Mouse (Mus musculus) lung, postnatal 14 days (tissue): Measurements from ENCODE around the gene Gm49416.

Experiments
- DNase-seq: peaks from one replicate; pipeline ENCODE4 v3.0.0; 2021

Gene Gm49416

GRCm38 (mm10) chr19:8921741-8922140, 33.0 kb downstream of the Gm49416 start:
- DNase-seq = no peak

DNA sequence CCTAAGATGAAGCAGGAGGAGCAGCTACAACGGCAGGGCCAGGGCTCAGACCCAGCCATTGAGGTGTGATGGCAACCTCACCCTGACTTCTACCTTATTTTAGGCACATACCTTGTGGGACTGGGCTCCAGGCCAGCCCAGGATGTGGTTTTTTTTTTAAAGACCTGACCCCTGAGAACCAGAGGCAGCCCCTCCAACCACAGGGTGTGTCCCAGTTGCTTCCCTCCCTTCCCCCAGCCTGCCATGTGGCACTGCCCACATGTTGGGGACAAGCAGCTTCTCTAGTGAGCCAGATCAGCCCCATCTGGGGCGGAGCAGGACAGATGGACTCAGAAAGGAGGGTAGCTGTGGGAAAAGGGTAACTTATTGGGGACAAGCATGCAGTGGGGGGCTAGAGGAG, 38.0 kb downstream of the Gm49416 start:
- no peak for DNase-seq

GRCm38 (mm10) chr19:8927891-8928525, 39.3 kb downstream of the Gm49416 start:
- DNase-seq = no peak

GRCm38 (mm10) chr19:8928689-8929223, 40.0 kb downstream of the Gm49416 start:
- DNase-seq = no peak

DNA sequence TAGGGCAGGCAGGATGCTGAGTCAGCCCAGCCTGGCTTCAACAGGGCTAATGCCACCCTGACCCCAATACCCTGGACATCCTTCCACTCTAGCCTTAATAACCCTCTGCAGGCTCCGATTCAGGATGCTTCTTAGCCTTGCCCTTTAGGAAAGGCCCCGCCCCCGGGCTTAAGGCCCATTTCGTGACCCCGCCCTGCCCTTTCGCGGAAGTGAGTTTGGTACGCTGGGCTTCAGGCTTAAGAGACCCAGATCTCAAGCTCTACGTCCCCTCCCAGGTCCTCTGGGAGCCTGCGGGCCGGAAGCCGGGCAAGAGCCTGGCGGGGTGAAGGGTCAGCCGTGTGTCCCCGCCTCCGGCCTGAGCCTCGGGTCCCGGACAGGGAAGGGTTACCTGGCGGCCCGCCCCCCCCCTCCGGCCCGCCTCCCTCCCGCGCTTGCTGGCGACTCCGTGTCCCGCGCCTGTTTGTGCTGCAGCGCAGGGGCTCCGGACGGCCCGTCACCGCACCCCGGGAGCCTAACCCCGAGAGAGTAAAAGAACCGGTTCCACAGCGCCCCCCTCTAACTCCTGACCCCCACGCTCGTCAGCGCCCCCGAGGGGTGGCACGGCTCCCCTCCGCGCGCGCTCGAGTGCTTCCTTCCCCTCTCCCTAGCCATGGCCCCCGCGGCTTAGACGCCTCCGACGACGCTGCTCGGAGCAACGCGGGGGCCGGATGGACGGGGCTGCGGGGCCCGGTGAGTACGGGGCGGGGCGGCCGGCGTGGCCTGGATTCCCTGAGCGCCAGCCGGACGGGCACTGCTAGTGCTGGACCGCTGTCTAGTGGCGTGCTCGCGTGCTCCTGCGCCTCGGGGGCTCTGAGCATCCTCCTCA, 40.7 kb downstream of the Gm49416 start, which contains the start of the genes Rom1 and Eml3:
Gene Rom1, minus strand, starts transcription at position 133 of the 865 bp plus-strand sequence.
Gene Eml3, plus strand, starts transcription at position 329 of the 865 bp plus-strand sequence.
- peak; percentile 91 for DNase-seq

- DNase-seq = no peak
These were observed 41.4 kb downstream of the Gm49416 start for GRCm38 (mm10) chr19:8930117-8930516.

DNA sequence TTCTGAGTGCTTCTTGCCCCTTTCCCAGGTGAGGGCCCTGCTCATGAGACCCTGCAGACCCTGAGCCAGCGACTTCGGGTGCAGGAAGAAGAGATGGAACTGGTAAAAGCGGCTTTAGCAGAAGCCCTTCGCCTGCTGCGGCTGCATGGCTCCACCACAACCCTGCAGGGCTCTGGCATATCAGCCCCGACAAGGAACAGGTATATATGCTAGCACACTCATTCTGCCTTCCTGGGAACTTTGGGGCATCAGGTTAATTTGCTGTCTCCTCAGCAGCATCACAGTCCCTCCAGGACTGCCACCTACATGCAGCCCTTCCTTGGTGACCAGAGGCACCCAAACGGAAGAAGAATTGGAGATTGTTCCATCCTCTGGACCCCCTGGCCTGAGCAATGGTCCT, 42.0 kb downstream of the Gm49416 start:
- no peak for DNase-seq

DNA sequence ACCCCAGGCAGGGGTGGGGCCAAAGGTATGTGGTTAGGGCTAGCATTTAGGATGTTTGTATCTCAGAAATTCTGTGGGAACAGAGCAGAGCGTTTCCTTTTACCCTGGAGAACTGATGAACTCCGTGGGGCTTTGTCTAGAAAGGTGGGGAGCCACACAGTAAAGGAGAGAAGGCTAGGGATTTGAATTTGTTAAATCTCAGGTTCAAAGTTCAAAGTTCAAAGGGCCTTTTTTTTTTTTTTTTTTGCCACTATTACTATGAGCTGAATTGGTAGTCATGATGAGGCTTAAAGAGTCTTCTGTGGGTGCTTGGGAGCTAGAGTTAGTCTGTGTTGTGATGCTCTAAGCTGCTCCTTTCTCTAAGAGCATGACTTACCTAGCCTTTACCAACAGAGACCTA, 48.0 kb downstream of the Gm49416 start:
- no peak for DNase-seq

DNA sequence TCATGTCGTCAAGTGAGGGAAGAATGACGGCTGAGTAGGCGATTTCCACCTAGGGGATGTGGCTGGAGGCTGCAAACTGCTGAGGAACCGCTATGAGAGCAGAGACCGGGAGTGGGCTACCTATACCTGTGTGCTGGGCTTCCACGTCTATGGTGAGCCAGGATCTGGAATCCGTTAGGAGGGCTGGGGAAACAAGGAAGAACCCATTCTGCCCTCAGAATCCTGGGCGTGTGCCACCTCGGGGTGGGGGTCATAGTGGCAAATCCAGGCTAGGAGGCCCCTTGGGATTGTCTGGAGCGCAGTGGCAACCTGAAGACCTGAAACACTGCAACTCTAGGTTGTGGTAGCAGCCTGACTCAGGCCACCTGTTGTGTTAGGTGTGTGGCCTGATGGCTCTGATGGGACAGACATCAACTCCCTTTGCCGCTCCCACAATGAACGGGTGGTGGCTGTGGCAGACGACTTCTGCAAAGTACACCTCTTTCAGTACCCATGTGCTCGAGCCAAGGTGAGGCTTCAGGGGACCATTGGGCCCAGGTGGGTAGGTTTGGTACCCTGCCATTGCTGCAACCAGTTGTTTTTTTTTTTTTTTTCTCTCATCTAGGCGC, 51.9 kb downstream of the Gm49416 start:
- no peak for DNase-seq

GRCm38 (mm10) chr19:8941136-8941514, 52.4 kb downstream of the Gm49416 start:
- DNase-seq = no peak

DNA sequence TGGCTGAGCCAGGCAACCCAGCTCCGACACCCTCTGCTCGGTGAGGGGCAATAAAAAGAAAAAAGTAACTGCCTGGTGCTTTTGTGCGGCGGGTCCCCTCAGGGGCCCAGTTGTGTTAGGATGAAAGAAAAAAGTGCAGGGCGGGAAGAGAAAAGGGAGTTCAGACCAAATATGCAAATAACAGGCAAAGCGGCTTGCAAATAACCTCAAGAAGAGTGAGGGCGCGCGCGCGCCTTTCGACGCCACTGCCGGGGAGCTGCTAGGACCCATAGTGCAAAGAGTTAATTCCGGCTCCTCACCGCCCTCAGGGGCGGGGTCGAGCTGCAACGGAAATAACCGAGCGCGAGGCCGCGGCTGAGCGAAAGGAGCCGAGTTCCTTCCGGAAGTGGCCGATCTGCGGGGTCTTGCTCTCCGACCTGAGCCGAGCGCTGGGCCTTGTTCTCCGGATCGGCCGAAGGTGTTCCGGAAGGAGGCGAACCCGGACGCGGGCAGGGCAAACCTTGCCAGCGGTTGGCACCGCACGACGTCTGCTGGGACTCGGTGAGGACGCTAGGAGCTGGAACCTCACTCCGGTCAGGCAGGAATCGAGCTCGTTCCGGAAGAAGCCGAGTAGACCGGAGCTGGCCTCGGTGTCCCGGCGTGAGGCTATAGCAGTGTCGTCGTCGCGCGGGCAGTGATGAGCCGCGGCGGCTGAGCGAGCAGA, 52.9 kb downstream of the Gm49416 start, which contains the start of gene Mta2:
Gene Mta2, plus strand, starts transcription at position 361 of the 703 bp plus-strand sequence.
- DNase-seq = peak; percentile 95

DNA sequence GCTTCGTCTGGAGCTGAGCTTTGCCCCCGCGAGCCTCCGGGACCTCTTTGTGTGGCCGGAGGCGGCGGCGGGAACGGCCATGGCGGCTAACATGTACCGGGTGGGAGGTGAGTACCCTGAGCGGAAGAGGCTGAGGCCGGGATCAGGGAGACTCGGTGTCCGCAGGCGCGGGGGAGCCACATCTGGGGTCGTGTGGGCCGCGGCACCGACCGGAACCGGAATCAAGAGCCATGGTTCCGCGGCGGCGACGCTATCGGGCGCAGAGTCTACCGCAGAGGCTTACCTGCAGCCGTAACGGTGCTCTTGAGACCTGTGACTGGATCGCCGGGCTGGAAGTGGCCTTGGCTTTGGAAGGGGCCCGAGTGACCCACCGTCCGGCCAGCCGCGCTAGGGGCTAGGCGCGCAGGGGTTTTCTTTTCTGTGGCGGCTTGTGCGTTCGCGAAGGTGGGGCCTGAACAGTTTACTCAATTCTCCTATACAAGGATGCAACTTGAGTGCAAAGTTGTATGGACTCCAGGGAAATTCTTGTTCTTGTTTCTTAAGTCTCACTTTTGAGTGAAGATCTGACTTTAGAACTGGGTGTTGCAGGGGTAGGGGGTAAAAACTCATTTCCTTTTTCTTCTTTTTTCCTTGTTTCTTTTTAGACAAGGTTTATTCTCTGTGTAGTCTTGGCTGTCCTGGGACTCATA, 53.7 kb downstream of the Gm49416 start:
- DNase-seq = peak; percentile 62

GRCm38 (mm10) chr19:8943047-8943446, 54.3 kb downstream of the Gm49416 start:
- no peak for DNase-seq

DNA sequence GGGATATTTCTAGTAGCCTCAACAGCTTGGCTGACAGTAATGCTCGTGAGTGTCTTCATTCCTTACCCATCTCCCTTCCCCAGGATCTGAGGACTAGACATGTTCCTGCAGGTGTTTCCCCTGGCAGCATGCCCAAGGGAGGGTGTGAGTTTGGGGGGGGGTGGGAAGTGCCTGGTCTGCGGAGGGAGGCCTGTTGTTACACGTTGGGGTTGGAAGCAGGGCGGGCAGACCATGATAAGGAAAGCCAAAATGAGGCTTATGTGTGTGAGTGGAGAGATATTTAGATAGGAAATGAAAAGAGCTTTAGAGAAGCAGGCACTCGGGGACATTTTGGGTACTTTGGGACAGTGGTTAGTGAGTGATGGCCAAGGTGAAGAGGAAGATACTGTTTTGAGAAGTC, 55.3 kb downstream of the Gm49416 start:
- no peak for DNase-seq

DNA sequence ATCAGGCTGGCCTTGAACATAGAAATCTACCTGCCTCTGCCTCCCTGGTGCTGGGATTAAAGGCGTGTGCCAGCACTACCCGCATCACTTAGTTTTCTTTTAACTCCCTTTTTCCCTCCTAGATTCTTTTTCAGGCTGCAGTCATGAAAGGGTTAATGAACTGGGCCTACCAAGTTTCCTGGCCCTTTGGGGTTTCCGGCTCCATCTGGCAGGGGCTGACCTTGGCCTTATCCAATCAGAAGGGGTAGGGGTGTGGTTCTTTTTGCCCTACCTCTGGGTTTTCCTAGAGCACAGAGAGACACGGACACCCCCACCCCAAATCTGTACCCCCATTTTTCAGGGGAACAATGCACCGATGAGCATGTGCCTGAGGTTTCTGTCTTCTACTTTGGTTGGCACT, 56.0 kb downstream of the Gm49416 start:
- peak; percentile 76 for DNase-seq
